Mouse (Mus musculus): ENCODE results near the gene Ddx21. TPM values are rescaled to one million over a fixed set of nuclear protein-coding genes. Genes with fewer than 3 reads are reported as not detected.

Gene Ddx21
- polyA plus RNA-seq, 1 experiment, result 42.1 TPM

DNA sequence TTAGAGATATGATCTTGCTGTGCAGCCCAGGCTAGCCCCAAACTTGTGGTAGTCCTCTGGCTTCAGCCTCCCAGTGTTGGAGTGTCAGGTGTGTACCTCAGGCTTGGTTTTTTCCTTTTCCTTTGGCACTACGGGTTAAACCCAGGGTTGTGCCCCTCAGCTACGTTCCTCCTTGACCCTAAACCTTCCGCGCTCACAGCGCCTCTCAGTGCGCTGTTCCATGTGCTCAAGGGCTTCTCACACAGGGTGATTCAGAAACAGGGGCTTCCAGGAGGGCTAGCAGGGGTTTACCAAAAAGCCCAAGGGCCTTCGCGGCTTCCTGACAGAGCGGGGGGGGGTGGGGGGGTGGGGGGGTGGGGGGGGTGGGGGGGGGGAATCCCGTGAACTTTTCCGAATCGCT lies 59.6 kb downstream of the Ddx21 start:
- no peak for TF ChIP-seq POLR2A (IDR thresholded peaks at IDR 0.05; ENCODE audit: borderline replicate concordance, extremely low read depth, insufficient read depth, insufficient read length, poor library complexity, severe bottlenecking)
- no peak for TF ChIP-seq CTCF (IDR thresholded peaks at IDR 0.05; ENCODE audit: borderline replicate concordance, extremely low read depth, insufficient read depth, insufficient read length)
- DNase-seq (ENCODE audit: low read depth), result no peak

DNA sequence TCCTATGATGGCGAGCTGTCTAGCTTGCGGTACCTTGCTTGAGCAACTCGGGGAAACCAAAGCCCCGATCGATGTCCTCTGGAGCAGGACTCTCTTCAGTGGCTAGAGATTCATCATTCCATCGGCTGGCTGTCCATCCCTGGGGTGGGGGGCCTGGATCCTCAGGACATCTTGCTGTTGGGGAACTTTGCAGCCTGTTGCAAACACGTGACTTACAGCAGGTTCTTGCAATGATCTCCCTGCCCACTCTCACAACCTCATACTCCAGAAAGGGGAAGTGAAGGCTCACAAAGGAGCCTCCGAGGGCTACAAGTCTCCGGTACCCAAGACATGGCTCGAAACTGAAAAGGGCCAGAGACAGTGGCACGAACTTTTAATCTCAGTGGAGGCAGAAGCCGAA lies 60.6 kb downstream of the Ddx21 start:
- TF ChIP-seq CTCF (IDR thresholded peaks at IDR 0.05; ENCODE audit: borderline replicate concordance, extremely low read depth, insufficient read depth, insufficient read length) (no peak), POLR2A (IDR thresholded peaks at IDR 0.05; ENCODE audit: borderline replicate concordance, extremely low read depth, insufficient read depth, insufficient read length, poor library complexity, severe bottlenecking) (no peak)
- DNase-seq (ENCODE audit: low read depth), result no peak

- TF ChIP-seq POLR2A (IDR thresholded peaks at IDR 0.05; ENCODE audit: borderline replicate concordance, extremely low read depth, insufficient read depth, insufficient read length, poor library complexity, severe bottlenecking), result no peak
- no peak for TF ChIP-seq CTCF (IDR thresholded peaks at IDR 0.05; ENCODE audit: borderline replicate concordance, extremely low read depth, insufficient read depth, insufficient read length)
- no peak for DNase-seq (ENCODE audit: low read depth)
Measured at GRCm38 (mm10) chr10:62540800-62541199, 61.3 kb downstream of the Ddx21 start.

DNA sequence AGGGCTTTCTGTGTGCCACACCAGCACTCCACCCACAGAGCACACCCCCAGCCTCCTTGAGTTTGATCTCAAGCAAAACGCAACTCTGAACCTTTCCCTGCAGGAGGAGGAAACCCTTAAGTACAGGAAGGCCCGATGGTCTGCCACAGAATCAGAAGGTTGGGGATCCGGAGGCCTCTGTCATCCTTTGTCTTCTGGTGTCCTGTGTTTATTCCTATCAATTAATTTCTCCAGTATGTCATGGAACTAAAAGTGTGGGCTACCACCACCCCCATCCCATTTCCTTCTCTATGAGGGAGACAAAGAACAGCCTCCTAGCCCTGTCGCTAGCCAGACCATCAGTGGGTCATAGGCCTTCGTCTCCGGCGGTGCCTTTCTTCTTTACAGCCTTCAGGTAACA lies 67.6 kb downstream of the Ddx21 start:
- no peak for TF ChIP-seq POLR2A (IDR thresholded peaks at IDR 0.05; ENCODE audit: borderline replicate concordance, extremely low read depth, insufficient read depth, insufficient read length, poor library complexity, severe bottlenecking)
- no peak for TF ChIP-seq CTCF (IDR thresholded peaks at IDR 0.05; ENCODE audit: borderline replicate concordance, extremely low read depth, insufficient read depth, insufficient read length)
- DNase-seq (ENCODE audit: low read depth), result no peak

GRCm38 (mm10) chr10:62532832-62533231 lies 69.2 kb downstream of the Ddx21 start:
- TF ChIP-seq CTCF (IDR thresholded peaks at IDR 0.05; ENCODE audit: borderline replicate concordance, extremely low read depth, insufficient read depth, insufficient read length) (no peak), POLR2A (IDR thresholded peaks at IDR 0.05; ENCODE audit: borderline replicate concordance, extremely low read depth, insufficient read depth, insufficient read length, poor library complexity, severe bottlenecking) (no peak)

More at GRCm38 (mm10) chr10:62532832-62533231, 69.2 kb downstream of the Ddx21 start:
- DNase-seq (ENCODE audit: low read depth), result no peak

Other genes with a start within 250 kb of the Ddx21 start
- 59.0 and 98.8 TPM in 2 replicates for gene Hk1, start 222.4 kb downstream of the Ddx21 start, polyA plus RNA-seq (2012; rRNA removed)
- 0.39 and 0.52 TPM in 2 replicates for gene Hkdc1, start 179.8 kb downstream of the Ddx21 start, polyA plus RNA-seq (2012; rRNA removed)
- gene 4930507D05Rik, start 152.8 kb downstream of the Ddx21 start, polyA plus RNA-seq (2012; rRNA removed), result 0.95 and 0.97 TPM in 2 replicates
- gene Supv3l1, start 152.5 kb downstream of the Ddx21 start, polyA plus RNA-seq (2012; rRNA removed), result 28.3 and 29.9 TPM in 2 replicates
- 24.6 and 28.0 TPM in 2 replicates for gene Vps26a, start 115.5 kb downstream of the Ddx21 start, polyA plus RNA-seq (2012; rRNA removed)
- 3.1 and 3.6 TPM in 2 replicates for gene Srgn, start 74.8 kb downstream of the Ddx21 start, polyA plus RNA-seq (2012; rRNA removed)
- gene Kif1bp, start 23.8 kb downstream of the Ddx21 start, polyA plus RNA-seq (2012; rRNA removed), result 54.2 and 71.8 TPM in 2 replicates
- 63.0 and 66.6 TPM in 2 replicates for gene Ddx50, start 48.9 kb upstream of the Ddx21 start, polyA plus RNA-seq (2012; rRNA removed)
- 1.8 and 4.1 TPM in 2 replicates for gene Stox1, start 123.8 kb upstream of the Ddx21 start, polyA plus RNA-seq (2012; rRNA removed)
- gene Ccar1, start 190.0 kb upstream of the Ddx21 start, polyA plus RNA-seq (2012; rRNA removed), result 87.2 and 95.7 TPM in 2 replicates